ENCODE assay signal across 17 mouse cellular contexts in genomic region chr11:103814808-103815207, GRCm38 (mm10). TPM values are rescaled to one million over a fixed set of nuclear protein-coding genes. Genes with fewer than 3 reads are reported as not detected.
"Had no signal": no experiment of that assay in that cellular context is flagged by ENCODE, and none has a peak within 500 bp of the region (broad histone marks: within the 10 kb centered on the region; RNA-seq: fewer than 3 reads in every experiment).

No protein-coding gene starts in this region.

- H3K9me3 ChIP-seq: limb, embryonic 10.5 days; neural tube, embryonic 12.5 days had no signal

- H3K4me2 ChIP-seq: midbrain, embryonic 11.5 days; neural tube, embryonic 12.5 days had no signal

- ATAC-seq: lung, postnatal 0 days had no signal

- DNase-seq: kidney, adult 8-10 months; kidney, postnatal 25 days; lung, adult 2 months; lung, postnatal 36 days; right cerebral cortex, postnatal 4 days; spleen, adult 18-20 months; thymus, postnatal 4 days had no signal

- H3K36me3 ChIP-seq: limb, embryonic 10.5 days had no signal

- H3K27ac ChIP-seq: left cerebral cortex, adult 2 months; limb, embryonic 10.5 days; liver, embryonic 14.5 days; neural tube, embryonic 12.5 days had no signal

- H3K4me3 ChIP-seq: left cerebral cortex, adult 2 months; limb, embryonic 10.5 days; myocyte; neural tube, embryonic 12.5 days had no signal

- H3K9ac ChIP-seq: liver, embryonic 14.5 days; neural tube, embryonic 12.5 days had no signal

RNA-seq across cellular contexts. Expression of gene Wnt3, which starts 40.9 kb away (rescaled TPM):
- total RNA-seq: megakaryocyte progenitor cell, adult 5-6 weeks; neutrophil, adult 5-6 weeks had no signal
- polyA plus RNA-seq: kidney, embryonic 16.5 days had no signal
